Mouse (Mus musculus): ENCODE results near the gene Schip1. TPM values are rescaled to one million over a fixed set of nuclear protein-coding genes. Genes with fewer than 3 reads are reported as not detected.

Schip1 gene
- polyA plus RNA-seq, 1 experiment from 2014 or later: 48.0 TPM

DNA sequence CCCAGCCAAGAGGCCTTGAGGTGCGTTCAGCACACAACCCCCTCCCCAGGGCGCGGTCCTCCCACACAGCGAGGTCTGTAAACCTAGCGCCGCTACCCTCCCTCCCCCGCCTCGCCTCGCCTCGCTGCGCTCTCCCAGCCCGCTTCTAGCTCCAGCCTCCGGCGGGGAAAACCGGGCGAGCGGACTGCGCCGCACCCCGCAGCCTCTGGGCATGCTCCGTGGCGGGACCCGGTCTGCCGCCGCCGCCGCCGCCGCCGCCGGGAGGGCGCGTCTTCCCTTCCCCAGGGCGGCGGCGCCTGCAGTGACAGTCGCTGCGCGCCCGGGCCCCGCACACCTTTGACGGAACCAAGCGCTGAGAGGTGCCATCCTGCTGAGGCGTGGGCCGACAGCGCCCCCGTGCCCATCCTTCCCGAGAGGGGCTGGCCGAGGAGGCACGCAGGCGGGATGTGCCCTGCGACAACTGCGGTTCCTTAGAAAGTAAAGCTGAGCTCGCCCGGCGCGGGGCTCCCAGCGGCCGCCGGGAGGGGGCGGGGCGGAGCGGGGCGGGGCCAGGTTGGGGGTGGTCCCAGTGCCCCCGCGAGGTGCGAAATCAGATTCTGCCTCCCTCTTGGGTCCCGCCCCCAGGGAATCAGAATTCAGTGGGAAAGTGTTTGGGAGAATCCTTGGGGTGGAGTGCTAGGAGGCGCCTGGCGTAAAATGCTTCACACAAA lies 429.1 kb downstream of the Schip1 start:
- WGBS: under 1% methylated on average over 69 of the region's 70 CpGs
- peaks cover 6% of the 10 kb centered on the region; the same call in 1 of the 2 replicates for H3K36me3 ChIP-seq (replicated peaks)
- H3K4me3 ChIP-seq: peak overlapping the region; percentile 80
- peaks cover 60% of the 10 kb centered on the region for H3K4me1 ChIP-seq
- H3K27me3 ChIP-seq (ENCODE audit: poor library complexity, severe bottlenecking): peaks cover 24% of the 10 kb centered on the region
- H3K9me3 ChIP-seq: no peaks in the 10 kb centered on the region
- peak overlapping the region; percentile 91 for H3K27ac ChIP-seq
- DNase-seq (ENCODE audit: extremely low spot score, low spot score): peak; percentile 89

DNA sequence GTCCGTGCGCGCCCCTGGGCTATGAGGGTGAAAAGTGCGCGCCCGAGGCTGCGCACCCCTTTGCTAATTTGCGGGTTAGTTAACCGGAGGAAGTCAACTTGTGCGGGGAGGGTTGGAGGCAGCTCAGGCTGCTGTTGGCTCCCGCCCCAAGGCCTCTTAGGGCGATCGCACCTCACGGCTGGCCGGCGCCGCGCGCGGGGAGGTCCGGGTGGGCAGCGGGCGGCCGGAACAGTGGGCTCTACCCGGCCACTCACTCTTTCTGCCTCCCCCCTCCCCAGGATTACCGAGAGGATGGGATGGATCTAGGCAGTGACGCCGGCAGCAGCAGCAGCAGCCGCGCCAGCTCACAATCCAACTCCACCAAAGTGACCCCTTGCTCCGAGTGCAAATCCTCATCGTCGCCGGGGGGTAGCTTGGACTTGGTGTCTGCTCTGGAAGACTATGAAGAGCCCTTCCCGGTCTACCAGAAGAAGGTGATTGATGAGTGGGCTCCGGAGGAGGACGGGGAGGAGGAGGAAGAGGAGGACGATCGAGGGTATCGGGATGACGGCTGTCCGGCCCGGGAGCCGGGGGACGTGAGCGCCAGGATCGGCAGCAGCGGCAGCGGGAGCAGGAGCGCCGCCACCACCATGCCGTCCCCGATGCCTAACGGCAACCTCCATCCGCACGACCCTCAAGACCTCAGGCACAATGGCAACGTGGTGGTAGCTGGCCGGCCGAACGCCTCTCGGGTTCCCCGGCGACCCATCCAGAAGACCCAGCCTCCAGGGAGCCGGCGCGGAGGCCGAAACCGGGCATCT lies 429.9 kb downstream of the Schip1 start:
- Histone ChIP-seq H3K4me3 (peak overlapping the region; percentile 80), H3K27ac (peak overlapping the region; percentile 91), H3K9me3 (no peaks in the 10 kb centered on the region), H3K27me3 (ENCODE audit: poor library complexity, severe bottlenecking) (peaks cover 24% of the 10 kb centered on the region), H3K36me3 (replicated peaks) (peaks cover 6% of the 10 kb centered on the region; the same call in 1 of the 2 replicates), H3K4me1 (peaks cover 60% of the 10 kb centered on the region)
- under 1% methylated on average over 66 of the region's 68 CpGs for WGBS
- peak; percentile 58 for DNase-seq (ENCODE audit: extremely low spot score, low spot score)

DNA sequence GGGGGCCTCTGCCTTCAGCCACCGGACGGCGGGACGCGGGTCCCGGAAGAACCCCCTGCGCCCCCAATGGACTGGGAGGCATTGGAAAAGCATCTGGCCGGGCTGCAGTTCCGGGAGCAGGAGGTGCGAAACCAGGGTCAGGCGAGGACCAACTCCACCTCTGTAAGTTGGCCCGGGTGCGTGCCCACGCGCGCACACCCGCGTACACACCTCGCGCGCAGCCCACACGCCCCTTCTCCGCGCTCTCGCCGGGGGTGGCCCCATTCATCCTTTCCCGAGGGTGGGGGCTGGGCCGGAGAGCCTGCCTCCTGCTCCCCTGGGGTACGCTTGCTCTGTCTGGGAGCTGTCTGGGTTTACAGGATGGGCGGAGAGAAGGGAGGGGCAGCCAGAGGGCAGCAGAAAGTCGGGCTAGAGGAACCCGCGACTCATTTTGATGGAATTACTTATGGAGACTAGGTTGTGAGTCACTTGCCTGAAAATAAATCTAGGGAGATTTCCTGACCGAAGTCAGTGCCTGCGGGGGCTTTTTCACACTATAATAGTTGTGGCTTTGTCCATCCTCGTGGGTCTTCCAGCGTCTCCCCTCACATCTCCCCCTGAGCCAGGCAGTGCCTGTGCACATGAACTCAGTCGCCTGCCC lies 430.6 kb downstream of the Schip1 start:
- Histone ChIP-seq H3K4me1 (peaks cover 60% of the 10 kb centered on the region), H3K9me3 (no peaks in the 10 kb centered on the region), H3K36me3 (replicated peaks) (peaks cover 6% of the 10 kb centered on the region; the same call in 1 of the 2 replicates), H3K4me3 (peak overlapping the region; percentile 80), H3K27me3 (ENCODE audit: poor library complexity, severe bottlenecking) (peaks cover 24% of the 10 kb centered on the region), H3K27ac (peak overlapping the region; percentile 91)
- peak; percentile 62 for DNase-seq (ENCODE audit: extremely low spot score, low spot score)
- under 1% methylated on average over 38 of the region's 38 CpGs for WGBS

DNA sequence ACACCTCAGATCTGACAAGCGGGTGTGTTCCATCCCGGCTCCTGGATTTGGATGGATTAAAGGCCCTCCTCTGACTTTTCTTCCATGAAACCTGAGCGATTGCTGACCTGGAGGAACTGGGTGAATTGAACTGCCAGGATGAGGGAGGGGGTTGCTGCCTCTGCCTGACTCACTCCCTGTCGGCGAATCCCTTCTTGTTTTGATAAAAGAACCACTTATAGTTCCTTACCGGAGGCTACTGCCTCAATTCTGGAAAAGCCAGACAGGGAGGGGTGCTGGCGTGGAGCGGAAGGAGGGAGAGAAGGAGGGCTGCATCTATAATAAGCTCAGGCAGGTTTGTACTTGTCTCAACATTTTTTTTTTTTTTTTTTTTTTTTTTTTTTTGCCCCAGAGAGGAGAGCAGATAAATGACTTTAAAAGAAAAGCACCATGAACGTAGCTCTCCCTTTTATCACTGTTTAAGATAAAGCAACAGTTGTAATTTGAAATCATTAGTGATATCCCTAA lies 431.2 kb downstream of the Schip1 start:
- H3K9me3 ChIP-seq: no peaks in the 10 kb centered on the region
- 2% methylated on average over 9 of the region's 9 CpGs for WGBS
- peaks cover 24% of the 10 kb centered on the region for H3K27me3 ChIP-seq (ENCODE audit: poor library complexity, severe bottlenecking)
- peaks cover 6% of the 10 kb centered on the region; the same call in 1 of the 2 replicates for H3K36me3 ChIP-seq (replicated peaks)
- H3K4me3 ChIP-seq: peak overlapping the region; percentile 80
- H3K4me1 ChIP-seq: peaks cover 59% of the 10 kb centered on the region
- peak; percentile 47 for DNase-seq (ENCODE audit: extremely low spot score, low spot score)
- peak overlapping the region; percentile 91 for H3K27ac ChIP-seq

DNA sequence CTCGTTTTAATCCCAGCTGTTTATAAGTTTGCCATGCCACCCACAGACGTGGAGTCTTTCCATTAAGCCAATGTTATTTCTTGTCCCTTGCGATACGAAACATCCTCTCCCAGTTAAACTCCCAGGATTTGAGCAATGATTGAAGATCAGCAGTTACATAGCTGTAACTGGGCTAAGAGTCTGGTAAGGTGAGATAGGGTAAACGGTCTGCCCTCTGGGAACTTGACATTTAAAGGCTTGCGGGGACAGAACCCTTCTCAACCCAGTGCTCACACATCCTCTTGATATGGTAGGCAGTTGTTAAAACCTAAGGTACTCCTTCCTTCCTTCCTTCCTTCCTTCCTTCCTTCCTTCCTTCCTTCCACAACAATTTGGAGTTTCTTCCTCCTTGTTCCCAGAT lies 431.9 kb downstream of the Schip1 start:
- H3K9me3 ChIP-seq: no peaks in the 10 kb centered on the region
- no peak overlapping the region for H3K27ac ChIP-seq
- DNase-seq (ENCODE audit: extremely low spot score, low spot score): no peak
- H3K36me3 ChIP-seq (replicated peaks): peaks cover 6% of the 10 kb centered on the region; the same call in 1 of the 2 replicates
- peaks cover 24% of the 10 kb centered on the region for H3K27me3 ChIP-seq (ENCODE audit: poor library complexity, severe bottlenecking)
- peaks cover 51% of the 10 kb centered on the region for H3K4me1 ChIP-seq
- 73% methylated on average over 6 of the region's 6 CpGs for WGBS
- peak overlapping the region; percentile 80 for H3K4me3 ChIP-seq

DNA sequence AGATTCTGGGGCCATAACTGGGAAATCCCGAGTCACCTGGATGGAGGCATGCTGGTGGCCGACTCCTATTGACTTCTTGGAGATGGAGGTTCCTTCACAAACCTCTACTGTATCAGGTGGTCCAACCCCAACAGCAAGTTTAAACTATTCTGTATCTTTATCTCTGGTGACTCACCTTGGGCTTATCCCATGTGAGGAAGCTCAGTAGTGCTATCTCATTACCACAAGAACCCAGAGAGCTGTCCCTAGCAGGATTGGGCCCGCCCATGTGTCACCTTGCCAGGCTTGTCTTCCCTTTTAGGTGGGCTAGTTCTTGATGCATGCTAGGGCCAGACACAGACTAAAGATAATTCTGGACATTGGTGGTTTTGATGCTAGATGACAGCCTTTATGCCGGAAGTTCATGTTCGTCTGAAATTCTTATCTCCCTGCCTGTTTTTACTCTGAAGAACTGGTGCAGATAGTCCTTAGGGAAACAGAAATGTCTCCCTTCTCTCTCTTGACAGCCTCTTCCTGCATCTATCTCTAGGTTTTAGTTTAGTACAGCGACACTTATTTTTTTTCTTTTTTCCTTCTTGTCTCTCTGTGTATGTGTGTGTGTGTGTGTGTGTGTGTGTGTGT lies 435.0 kb downstream of the Schip1 start:
- H3K27me3 ChIP-seq (ENCODE audit: poor library complexity, severe bottlenecking): peaks cover 7% of the 10 kb centered on the region; the same call in 1 of the 2 replicates
- peaks cover 6% of the 10 kb centered on the region; the same call in 1 of the 2 replicates for H3K36me3 ChIP-seq (replicated peaks)
- H3K4me3 ChIP-seq: no peak overlapping the region
- no peak for DNase-seq (ENCODE audit: extremely low spot score, low spot score)
- no peak overlapping the region for H3K27ac ChIP-seq
- H3K9me3 ChIP-seq: no peaks in the 10 kb centered on the region
- peaks cover 21% of the 10 kb centered on the region for H3K4me1 ChIP-seq
- 96% methylated on average over 6 of the region's 6 CpGs for WGBS

DNA sequence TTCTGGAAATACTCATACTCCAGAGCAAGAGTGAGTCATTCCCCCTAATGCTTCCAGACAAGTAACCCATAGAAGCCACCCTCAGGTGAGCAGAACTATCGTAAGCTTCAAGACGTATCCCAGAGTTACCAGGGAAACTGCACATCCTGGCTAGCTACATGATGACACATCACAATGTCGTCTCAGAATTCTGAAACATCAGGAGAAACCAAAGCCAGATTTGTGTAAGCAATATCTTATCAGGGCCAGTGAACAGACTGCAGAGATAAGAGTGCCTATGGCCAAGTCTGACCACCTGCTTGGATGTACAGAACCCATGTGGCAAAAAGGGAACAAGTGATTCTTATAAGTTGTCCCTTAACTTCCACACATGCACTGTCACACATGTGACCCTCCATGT lies 440.2 kb downstream of the Schip1 start:
- H3K27me3 ChIP-seq (ENCODE audit: poor library complexity, severe bottlenecking): no peaks in the 10 kb centered on the region
- peaks cover 6% of the 10 kb centered on the region; the same call in 1 of the 2 replicates for H3K4me1 ChIP-seq
- H3K27ac ChIP-seq: no peak overlapping the region
- no peak for DNase-seq (ENCODE audit: extremely low spot score, low spot score)
- WGBS: 88% methylated on average over 3 of the region's 3 CpGs
- H3K4me3 ChIP-seq: no peak overlapping the region
- no peaks in the 10 kb centered on the region for H3K36me3 ChIP-seq (replicated peaks)
- no peaks in the 10 kb centered on the region for H3K9me3 ChIP-seq

DNA sequence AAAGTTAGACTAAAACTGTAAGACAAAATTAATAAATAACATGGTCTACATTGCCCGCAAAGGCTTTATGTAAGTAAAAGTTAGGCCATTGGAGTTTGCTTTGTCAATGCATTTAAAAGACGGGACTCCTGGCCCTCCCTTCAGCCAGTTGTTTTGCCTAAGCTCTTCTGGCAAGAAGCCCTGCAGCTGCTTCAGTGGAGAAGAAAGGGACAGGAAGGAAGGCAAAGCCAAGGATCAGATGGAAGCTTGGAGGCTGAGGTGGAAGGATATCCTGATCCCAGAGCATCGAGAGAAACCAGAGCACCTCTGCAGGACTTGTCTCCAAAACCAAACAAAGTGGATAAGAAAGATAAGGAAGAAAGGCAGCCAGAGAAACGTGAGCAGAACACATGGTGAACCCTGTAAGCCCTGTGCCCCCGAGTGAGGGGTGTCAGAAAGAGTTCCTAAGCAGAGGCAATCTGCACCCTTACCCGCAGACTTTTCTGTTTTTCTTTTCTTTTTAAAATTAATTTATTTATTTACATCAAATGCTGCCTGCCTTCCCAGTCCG lies 442.2 kb downstream of the Schip1 start:
- peaks cover 6% of the 10 kb centered on the region; the same call in 1 of the 2 replicates for H3K4me1 ChIP-seq
- H3K27me3 ChIP-seq (ENCODE audit: poor library complexity, severe bottlenecking): no peaks in the 10 kb centered on the region
- H3K9me3 ChIP-seq: no peaks in the 10 kb centered on the region
- no peak overlapping the region for H3K27ac ChIP-seq
- no peak for DNase-seq (ENCODE audit: extremely low spot score, low spot score)
- 69% methylated on average over 7 of the region's 7 CpGs for WGBS
- no peak overlapping the region for H3K4me3 ChIP-seq
- H3K36me3 ChIP-seq (replicated peaks): no peaks in the 10 kb centered on the region

DNA sequence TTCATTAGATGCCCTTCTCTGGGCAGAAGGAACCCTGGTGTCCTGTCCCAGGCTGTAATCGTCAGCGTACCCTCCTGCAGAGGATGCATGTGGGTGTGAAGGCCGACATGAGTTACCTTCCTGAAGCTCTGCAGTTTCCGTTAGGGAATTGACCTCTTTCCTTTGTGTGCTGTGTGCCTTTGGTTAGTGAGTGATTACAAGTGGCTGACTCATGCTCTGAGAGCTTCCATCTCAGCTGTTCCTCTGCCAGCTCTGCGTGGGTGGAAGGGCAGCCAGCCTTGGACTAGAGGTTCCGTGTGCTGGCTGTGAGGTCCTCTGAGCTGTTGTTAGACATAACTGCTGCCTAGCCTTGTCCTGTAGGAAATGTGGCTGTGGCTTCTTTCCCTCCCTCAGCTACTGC lies 444.0 kb downstream of the Schip1 start:
- Histone ChIP-seq H3K9me3 (no peaks in the 10 kb centered on the region), H3K27ac (peak overlapping the region; percentile 58), H3K4me1 (peaks cover 7% of the 10 kb centered on the region), H3K4me3 (no peak overlapping the region), H3K27me3 (ENCODE audit: poor library complexity, severe bottlenecking) (no peaks in the 10 kb centered on the region), H3K36me3 (replicated peaks) (no peaks in the 10 kb centered on the region)
- WGBS: 80% methylated on average over 6 of the region's 6 CpGs
- DNase-seq (ENCODE audit: extremely low spot score, low spot score): no peak

DNA sequence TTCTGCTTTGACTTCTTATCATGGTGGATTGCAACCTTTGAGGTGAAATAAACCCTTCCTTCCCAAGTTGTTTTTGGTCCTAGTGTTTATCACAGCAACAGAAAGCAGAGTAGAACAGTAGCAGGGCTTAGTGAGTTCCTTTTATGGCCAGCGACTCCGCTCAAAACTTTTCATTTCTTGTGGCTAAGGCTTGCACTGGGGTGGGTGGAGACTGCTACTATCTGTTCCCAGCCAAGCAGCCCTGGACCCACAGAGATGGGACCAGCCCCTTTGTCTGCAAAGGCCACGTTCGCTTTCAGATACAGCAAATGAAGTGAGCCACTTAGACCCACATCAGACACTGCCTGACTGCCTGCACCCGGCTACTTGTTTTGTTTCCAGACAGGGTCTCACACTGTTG lies 446.3 kb downstream of the Schip1 start:
- no peaks in the 10 kb centered on the region for H3K27me3 ChIP-seq (ENCODE audit: poor library complexity, severe bottlenecking)

DNA sequence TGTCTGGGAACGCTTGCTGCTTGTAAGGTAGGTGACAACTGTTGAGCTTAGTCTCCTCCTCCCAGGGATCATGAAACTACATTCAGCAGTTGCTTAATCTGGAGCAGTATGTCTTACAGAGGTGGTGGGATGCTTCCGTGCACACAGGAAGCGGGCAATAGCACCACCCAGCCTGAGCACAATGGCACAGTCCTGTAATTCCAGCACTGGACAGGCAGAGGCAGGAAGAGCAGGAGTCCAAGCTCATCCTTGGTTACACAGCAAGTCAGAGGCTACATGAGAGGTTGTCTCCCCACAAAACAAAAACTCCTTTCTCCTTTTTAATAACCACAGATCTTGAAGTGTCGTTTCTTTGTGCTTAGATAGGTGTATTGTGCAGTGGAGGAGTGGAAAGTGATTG lies 447.1 kb downstream of the Schip1 start:
- H3K36me3 ChIP-seq (replicated peaks): no peaks in the 10 kb centered on the region
- H3K4me1 ChIP-seq: peaks cover 13% of the 10 kb centered on the region
- DNase-seq (ENCODE audit: extremely low spot score, low spot score): no peak
- H3K4me3 ChIP-seq: no peak overlapping the region
- 90% methylated on average over 4 of the region's 4 CpGs for WGBS
- H3K9me3 ChIP-seq: no peaks in the 10 kb centered on the region
- H3K27me3 ChIP-seq (ENCODE audit: poor library complexity, severe bottlenecking): no peaks in the 10 kb centered on the region
- no peak overlapping the region for H3K27ac ChIP-seq

More for the DNA sequence above, 446.3 kb downstream of the Schip1 start:
- Histone ChIP-seq H3K9me3 (no peaks in the 10 kb centered on the region), H3K4me1 (peaks cover 13% of the 10 kb centered on the region), H3K36me3 (replicated peaks) (no peaks in the 10 kb centered on the region), H3K4me3 (no peak overlapping the region), H3K27ac (no peak overlapping the region)
- no peak for DNase-seq (ENCODE audit: extremely low spot score, low spot score)
- WGBS: 85% methylated on average over 5 of the region's 5 CpGs

DNA sequence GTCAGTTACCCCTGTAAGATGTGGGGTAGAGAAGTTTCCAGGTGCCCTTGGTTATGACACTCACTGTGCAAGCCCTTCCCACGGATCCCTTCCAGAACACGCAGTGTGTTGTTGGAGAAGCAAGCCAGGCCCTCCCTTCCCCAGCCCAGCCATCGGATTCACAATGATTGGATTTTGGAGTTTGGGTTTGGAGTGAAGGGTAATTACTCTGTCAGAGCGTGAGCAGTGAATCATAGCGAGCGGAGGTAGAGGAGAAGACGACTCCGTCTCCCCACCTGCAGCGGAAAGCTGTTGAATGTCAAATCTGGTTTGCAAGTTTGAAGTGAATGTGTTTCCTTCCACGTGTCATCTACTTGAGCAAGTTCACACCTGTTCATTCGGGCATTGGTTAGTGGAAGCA lies 447.7 kb downstream of the Schip1 start:
- H3K36me3 ChIP-seq (replicated peaks): no peaks in the 10 kb centered on the region
- H3K4me1 ChIP-seq: peaks cover 19% of the 10 kb centered on the region
- WGBS: 86% methylated on average over 11 of the region's 11 CpGs
- no peak overlapping the region for H3K4me3 ChIP-seq
- no peaks in the 10 kb centered on the region for H3K9me3 ChIP-seq
- no peak for DNase-seq (ENCODE audit: extremely low spot score, low spot score)
- H3K27ac ChIP-seq: no peak overlapping the region
- H3K27me3 ChIP-seq (ENCODE audit: poor library complexity, severe bottlenecking): no peaks in the 10 kb centered on the region

All from forebrain, embryonic 10.5 days (tissue).